Mouse (Mus musculus) frontal cortex, postnatal 14 days (tissue): ENCODE measurements around the gene Chst10.

ENCODE experiments used
- DNase-seq, 2 experiments: peaks; one replicate each; pipeline ENCODE4 v3.0.0; 2022; ENCODE audit warnings: low spot score in 2 of 2

Gene Chst10

DNA sequence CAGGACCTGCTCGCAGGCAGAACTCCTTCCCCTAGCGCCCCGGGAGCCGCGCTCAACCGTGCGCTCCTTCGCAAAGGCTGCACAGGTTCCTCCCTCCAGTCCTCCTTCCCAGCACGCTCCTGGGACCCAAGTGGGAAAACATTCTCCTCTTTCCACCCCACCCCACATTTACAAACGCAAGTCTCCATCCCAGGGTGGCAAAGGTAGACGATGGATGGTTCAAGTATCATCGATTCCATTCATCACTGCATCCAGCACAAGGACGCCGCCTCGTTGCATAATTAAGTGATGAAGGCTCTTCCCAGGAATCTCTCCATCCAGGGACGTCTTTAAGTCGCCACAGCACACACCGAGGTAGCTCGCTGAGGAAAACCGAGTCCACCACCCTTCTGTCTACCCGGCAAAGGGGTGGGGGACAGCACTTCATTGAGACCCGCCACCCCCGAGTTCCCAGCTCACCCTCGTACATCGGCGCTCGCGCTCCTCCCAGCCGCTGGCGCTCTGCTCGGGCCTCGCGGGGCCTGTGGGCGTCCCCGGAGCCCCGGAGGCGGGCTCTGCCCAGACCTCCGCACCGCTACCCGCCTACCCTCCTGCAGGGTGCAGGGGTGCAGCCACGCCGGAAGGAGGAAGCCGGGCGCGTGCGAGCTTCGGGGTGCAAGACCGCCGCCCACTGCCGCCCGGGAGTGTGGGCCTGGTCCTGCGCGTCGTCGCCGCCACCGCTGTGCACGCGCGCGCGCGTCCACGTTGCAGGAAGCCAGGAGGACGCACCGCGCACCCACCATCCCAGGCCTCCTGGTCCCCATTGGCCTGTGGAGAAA is at the start of gene Chst10:
Chst10 (minus strand) TSS at position 731 of the 818 bp plus-strand sequence.
- DNase-seq: peak; percentile 65 to 80

DNA sequence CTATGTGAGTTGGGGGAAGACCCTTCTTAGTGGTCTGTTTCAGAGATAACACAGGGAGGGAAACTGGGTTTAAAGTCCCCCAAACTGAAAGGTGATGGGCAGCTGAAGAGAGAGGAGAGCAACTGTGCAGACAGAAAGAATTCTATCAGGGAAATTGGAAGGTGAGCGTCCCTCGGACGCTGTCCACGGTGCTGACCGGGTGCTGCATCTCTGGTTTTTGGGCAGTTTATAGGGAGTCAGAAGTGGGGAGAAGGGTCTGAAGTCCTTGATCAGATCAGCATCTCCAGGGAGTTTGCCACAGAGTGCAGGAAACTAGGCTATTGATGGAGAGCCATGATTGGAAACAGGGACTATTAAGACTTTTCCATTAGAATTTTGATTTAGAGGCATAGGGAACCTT is 41.6 kb upstream of the Chst10 start:
- DNase-seq: no peak

DNA sequence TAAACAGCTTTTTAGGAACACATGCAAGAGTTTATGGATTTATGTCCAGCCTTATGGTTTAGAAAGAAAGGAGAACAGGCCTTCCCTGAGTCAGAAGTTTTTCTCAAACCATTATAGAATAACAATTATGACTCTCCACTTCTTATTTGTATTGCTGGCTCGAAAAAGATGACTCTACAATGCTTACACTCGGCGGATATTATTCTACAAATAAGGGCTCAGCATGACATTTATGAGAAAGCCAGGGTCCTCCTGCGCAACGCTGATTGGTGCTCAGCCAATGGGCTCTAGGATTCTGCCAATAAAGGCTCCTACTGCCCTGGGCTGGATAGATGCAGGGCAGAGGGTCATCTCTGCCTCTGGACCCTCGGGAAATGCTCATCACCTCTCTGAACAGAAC is 40.9 kb upstream of the Chst10 start, which contains the start of gene Nms:
Nms (plus strand) TSS at position 301 of the 400 bp plus-strand sequence.
- no peak for DNase-seq

DNA sequence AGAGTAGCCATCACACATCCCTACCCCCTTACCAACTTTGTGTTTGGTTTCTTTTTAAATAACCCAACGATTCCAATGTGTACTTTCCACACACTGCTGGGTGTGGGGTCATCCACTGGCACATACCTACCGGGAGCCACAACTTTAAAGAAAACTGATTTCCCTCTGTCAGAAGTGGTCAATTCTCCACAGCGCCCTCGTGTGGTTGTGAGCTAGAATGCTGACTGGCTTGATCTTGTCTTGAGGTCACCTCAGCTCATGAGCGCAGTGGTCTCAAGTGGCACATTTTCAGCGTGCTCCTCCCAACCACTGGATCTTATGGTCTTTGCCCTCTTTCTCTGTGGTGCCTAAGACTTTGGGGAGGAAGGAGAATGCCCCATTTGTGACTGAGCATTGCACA is 38.8 kb upstream of the Chst10 start:
- DNase-seq: no peak

DNA sequence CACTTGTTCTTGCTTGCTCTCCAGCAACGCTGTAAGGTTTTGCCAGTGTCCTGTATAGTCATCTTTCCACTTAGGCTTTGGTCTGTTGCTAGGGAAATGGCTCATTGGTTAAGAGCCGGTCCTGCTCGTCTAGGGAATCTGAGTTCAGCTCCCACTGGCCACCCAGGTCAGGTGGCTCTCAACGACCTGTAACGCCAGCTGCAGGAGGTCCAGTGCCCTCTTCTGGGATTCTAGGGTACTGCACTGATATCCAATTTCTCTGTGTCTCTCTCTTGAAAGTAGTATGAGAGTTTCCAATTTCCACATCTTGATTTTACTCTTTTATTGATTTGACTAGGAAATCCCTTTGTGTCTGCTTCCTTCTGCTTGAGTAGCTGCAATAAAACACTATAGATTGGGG is 36.7 kb upstream of the Chst10 start:
- no peak for DNase-seq

DNA sequence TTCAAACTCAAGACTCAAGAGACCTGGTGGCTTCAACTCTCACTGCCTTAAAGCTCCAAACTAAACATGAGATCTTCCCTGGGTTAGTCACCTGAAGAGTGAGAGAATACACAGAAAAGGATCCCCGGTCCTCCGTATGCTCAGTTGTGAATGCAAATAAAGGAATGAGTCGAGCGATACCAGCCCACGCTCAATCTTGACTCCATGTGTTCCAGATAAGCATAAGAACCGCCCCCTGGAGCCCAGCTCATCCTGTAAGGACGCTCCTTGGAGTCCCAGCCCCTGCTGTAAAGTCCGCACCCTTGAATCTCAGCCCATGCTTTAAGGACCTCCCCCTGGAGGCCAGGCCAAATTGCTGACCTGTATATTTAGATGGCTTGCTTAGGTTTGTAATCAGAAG is 32.8 kb upstream of the Chst10 start:
- DNase-seq: no peak

DNA sequence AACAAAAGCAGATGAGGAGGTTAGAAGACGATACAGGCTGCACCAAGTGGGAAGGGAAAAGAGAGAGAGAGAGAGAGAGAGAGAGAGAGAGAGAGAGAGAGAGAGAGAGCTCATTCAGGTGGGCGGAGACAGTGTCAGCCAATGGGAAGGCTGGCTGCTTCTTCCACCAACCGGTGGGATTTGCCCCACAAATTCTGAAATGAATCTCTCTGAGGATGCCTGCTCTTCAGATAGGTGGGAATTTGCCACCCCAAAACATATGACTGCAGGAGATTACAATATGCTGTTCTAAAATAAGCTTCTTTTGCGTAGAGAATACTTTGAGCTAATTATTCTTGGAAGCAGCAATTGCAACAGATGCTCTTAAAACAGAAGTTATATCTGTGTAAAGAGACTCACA is 31.5 kb upstream of the Chst10 start:
- peak in 1 of 2 experiments; percentile 15 for DNase-seq

DNA sequence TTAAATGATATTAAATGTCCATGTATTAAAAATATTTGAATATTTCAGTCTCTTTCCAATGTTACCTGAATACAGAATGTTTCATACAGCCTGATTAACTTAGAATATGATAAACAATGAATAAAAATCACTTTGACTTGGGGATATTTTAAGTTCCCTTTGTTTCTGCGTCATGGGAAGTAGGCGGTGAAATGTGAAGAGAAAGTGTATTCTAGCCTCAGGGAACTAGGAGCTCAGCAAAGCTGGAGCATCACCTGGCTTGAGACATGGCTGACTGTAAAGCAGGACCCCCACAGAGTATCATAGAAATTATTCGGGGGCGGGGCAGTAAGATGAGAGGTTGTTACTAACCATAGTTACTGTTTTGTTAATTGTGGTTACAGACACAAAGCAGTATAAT is 31.0 kb upstream of the Chst10 start:
- no peak for DNase-seq

DNA sequence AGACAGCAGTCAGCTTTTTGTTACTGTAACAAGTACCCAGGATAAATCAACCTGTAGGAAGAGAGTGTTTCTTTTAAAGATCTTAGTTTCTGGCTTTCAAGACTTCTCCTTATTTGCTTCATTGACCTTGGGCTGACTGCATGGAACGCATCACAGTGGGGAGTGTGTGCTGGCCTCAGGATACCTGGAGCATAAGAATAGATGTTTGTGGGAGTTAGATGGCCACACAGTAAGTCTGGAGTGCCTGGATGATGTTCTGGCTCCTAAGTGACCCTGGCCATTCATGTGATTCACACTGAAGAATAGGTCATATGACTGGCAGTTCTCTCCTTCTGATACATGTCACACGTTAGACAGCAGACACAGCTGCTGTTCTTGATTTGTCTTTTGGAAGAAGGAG is 6.0 kb upstream of the Chst10 start:
- DNase-seq: no peak

DNA sequence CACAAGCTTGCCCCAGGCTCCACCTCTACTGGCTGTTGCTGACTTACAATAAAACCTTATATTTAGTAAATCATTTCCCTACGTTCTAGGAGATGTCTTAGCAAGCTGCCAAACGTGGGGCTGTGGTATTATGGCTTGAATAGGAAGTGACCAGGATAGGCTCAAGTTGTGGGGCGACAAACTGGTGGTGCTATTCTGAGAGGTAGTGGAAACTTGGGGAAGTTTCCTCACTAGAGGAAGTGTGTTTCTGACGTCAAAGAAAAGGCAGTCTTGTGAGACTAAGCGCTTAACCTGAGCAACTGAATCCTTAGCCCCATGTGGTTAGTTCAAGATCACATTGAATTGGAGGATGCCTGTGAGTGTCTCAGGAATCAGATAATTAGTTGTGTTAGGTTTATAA is 4.6 kb upstream of the Chst10 start:
- no peak for DNase-seq

DNA sequence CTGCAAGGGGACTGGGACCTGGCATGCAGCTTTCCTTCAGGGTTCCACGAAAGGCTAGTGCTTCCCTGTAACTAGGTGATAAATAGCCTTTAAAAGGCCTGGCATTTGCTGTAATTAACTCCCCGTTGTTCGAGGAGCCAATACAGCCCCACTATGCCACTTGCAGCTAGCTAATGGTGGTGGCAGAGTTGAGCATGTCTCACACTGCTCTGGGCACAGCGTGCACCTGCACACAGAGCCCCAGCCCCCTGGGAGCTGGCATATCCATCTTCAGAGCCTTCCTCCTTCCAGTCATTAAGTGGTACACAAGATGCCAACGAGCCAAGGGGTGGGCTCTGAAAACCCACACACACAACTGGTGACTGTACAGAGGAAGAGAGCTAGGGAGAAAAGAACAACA is 4.9 kb downstream of the Chst10 start:
- DNase-seq: no peak

DNA sequence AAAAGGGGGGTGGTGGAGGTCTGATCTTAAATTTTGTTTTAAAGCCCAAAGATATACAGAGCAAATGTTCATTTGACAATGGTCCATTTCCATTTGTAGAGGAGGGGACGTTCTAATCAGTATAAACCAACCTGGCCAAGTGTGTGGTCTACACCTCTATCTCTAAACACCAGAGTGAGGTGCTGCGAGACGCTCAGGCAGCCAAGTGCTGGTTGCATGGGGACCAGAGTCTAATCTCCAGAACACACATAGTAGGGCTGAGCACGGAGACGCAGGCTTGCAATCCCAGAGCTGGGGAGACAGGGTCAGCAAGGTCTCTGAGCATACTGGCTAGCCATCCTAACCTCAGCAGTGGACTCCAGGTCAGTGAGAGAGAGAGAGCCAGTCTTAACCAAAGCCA is 6.5 kb downstream of the Chst10 start:
- DNase-seq: no peak

DNA sequence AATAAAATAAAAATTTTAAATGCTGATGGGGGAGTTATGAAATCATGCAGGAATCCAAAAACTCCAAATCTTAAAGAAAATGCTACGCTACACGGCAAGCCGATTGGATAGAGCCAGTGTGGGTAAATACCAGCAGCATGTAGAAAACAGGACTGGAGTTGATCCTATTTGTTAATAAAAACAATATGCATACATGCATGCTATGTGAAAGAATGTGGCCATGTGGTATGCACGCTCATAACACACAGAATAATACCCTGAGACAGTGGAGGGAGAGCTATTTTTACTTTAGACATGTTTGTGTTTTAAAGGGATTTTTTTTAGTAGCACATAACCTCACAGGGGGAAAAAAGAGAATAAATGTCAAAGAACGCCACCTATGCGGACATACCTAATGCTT is 9.2 kb downstream of the Chst10 start:
- DNase-seq: no peak

DNA sequence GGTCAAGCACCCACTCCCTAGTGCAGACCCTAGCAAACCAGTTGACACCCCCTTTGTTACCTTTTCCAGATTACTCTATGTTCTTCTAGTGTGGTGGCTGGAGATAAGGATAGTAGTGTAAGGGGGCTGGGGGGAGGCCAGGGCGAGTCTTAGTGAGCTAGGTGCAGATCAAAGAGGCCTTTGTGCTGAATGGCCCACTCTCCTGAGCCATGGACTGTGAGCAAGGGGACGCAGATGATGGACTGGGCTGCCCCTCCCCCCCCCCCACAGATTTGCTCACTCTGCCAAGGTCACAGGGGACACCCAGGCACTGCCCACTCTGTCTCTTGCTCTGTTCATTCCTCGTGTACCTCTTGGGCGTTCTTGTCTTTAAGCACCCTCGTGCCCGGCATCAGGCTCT is 10.9 kb downstream of the Chst10 start:
- DNase-seq: no peak

DNA sequence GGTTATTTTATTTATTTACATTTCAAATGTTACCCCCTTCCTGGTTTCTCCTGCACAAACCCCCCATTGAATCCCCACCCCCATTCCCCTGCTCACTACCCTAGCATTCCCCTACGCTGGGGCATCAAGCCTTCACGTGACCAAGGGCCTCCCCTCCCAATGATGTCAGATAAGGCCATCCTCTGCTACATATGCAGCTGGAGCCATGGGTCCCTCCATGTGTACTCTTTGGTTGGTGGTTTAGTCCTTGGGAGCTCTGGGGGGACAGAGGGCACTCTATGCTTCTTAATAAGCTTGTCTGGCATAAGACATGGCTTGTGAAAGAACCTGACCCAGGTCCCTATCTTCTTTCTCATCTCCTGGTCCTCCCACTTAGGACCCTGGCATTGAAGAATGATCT is 11.4 kb downstream of the Chst10 start:
- DNase-seq: no peak

DNA sequence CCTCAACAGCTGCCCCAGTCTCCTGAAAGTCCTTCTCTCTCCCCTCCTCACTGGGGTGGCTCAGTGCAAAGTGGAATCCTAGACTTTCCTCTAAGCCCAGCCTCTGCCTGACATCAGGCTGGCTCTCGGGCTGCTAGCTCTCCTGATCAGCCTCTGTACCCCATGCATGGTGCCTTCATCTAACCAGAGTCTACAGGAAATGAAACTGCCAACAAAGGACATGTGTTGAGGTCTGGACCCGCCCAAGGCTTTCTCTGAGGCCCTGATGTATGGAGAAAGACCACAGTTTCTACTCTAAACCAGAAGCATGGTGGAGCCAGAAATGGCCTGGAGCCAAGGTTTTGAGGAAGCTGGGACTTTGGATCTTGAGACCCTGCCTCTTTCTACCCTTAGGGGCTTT is 12.0 kb downstream of the Chst10 start:
- DNase-seq: no peak

DNA sequence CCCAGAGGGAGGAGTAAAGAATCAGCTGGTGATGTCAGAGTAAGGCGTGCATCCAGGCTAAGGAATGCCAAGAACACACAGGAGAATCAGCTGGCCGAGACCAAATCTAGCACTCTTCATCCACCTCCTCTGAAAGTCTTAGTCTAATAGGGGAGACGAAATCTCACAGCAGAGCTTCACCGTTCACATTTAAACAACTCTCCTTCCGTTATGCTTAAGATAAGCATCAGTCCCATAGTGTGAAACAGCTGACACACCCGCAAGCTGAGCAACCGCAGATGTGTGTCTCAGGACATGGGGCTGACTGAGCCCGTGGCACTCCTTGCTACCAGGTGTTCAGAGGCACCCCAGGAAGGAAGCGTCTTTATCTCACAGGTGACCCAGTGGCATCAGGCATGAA is 14.2 kb downstream of the Chst10 start:
- DNase-seq: no peak

DNA sequence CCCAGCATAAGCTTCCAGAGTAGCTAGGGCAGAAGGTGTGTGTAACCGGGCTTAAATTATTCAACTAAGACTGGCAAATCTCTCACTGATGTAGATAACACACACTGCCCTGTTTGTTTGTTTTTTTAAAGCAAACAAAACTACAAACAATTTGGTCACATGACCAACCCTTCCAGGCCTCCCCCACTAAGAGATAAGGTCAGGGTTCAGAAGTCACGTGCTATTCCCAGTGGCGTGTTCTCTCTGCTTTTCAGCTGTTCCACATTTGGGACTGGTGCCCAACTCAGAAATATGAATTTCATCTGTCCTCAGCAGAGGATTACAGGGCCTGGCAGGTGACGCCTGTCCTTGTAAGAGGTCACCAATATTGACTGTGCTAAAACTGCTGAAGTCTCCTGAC is 15.2 kb downstream of the Chst10 start:
- DNase-seq: no peak

DNA sequence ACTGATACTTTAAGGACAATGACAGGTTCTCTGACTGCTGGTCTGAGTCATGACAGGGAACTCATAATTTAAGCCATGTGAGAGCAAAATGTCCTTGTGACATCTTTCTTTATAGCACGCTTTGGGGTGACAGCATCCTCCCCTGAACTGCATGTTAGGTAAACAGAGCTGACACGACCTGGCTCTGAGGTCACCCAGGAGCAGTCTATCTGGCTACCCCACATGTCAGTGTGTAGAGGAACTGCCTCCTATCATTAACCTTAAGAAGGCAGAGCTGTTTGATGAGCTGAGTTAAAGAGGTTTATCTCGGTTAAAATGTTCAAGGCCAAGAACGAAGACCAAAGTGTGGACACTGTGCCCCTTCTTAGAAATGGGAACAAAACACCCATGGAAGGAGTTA is 16.6 kb downstream of the Chst10 start:
- DNase-seq: no peak

DNA sequence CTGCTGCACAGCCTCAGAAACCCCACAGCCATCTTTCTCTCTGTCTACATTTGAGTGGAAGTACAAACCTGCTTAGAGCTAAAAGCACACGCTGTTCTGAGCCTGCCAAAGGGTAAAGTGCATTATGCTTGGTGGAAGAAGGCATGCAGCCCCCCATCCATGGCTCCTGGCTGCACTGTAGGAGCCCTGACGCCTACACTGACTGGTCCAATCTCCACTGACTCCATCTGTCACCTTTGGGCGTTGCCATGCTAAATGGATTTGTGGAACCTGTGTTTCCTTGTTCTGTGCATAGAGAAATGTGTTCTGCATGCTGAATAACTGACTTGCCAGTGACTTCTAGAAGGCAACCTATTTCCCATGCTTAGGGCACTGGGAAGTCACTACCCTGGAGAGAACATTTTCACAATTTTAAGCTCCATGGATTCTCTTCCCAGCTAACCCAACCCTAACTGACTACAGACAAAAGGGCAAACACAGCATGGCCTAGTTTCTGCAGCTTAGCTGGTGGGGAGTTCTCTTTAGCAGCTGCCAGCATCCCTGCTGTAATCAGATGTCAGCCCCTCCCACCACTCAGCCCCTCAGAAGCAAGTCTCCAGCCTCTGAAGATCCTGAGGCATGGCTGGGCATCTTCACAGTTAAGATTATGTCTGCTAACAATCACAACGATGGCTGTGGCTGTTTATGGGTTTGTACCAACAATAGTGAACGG is 21.1 kb downstream of the Chst10 start:
- DNase-seq: no peak

DNA sequence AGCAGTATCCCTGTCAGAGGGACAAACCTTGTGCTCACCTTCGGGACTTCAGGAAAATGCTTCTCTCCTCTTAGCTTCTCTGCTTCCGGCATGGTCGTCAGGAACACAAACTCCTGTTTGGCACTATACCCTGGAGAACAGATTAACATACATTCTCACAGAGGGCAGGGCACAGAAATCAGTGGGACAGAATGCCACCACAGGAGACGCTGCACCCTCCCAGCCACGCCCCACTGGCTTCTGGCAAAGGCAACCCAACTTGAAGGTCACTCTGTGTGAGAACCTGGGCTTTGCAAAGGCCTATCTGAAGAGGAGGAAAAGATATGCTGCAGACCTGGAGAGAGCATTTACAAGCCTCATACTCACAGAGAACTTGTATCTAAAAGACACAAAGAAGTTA is 24.1 kb downstream of the Chst10 start:
- no peak for DNase-seq

DNA sequence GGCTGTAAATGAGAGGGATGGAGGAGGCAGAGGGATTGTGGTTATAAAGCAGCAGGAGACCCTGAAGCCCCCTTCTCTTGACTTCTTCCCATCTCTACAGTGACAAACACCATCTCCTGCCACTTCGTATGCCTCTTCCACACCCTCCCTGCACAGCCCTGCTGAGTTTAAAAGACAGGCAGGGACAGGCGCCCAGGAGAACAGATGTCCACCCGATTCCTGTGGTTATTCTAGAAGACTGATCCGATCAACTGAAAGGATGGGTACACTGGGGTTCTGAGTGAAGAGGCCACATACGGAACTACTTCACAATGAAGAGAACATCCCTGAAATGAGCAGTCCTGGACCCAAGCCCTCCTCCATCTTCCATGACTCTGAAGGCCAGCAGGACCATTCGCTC is 26.1 kb downstream of the Chst10 start:
- DNase-seq: no peak

DNA sequence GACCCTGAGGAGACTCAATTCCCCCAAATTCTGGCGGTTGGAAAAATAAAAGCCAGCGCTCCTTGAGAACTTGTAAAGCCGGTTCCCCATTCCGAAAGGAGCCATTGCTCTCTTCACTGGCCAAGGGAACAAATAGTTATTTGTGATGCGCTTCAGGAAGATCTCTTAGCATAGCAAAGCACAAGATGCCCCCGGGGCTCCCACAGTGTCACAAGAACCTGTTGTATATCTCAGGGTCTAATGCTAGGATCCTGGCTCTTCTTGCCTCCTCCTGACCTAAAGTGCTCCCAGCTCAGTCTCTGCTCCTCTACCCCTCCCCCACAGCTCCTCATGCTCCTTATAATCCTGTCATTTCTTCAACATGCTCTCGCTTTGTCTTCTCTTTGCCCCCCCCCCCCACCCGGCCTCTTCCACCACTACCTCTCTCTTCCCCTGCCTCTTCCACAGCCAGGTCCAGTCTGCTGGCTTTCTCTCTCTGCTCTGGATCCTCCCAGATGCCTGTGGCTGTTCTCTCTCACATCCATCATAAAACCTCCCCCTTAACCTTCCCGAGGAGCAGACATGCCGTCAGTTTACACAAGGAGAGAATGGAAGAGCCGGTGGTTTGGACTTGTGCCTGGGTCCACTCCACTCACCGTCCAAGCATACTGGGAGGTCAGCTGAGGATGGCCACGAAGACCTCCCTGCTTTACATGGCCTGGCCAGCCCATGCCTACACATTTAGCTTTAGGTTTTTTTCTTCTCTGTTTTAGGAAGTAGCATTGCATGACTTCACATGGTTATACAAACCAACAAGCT is 28.4 kb downstream of the Chst10 start:
- DNase-seq: no peak
